Mouse (Mus musculus): ENCODE results near the gene Zfp541. TPM values are rescaled to one million over a fixed set of nuclear protein-coding genes. Genes with fewer than 3 reads are reported as not detected.

The Zfp541 gene
- not detected in 2 replicates for total RNA-seq (2017)

- ATAC-seq (replicated peaks; ENCODE audit: low read depth, poor library complexity, severe bottlenecking): no peak
Measured at GRCm38 (mm10) chr7:16061219-16062098, at the start of gene Zfp541. Gene Zfp541 (plus strand): TSS chr7:16061814.

GRCm38 (mm10) chr7:16012576-16013263, 48.9 kb upstream of the Zfp541 start:
- peak; percentile 62 for ATAC-seq (replicated peaks; ENCODE audit: low read depth, poor library complexity, severe bottlenecking)

DNA sequence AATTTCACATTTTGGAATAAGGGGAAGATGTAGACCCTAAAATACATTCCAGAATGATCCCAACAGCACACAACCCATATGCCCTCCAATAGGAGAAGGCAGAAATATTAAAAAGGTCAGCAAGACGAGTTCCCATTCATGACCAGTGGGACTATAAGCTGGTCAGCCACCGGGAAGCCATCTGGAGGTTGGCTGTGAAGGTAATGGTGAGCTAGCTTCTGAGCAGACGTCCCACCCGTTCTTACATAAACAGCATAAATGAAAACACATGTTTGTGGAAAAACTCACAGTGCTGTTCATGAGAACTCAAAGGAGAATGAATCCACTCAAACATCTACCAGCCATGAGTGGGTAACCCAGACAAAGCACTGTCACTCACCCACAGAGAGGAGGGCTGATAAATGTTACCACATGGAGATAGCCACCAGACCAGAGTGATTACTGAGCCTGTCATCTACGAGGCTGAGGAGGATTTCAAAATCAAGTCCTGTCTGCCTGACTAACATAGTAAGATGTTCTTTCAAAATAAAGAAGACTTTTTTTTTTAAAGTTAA, 47.8 kb upstream of the Zfp541 start:
- ATAC-seq (replicated peaks; ENCODE audit: low read depth, poor library complexity, severe bottlenecking): no peak

DNA sequence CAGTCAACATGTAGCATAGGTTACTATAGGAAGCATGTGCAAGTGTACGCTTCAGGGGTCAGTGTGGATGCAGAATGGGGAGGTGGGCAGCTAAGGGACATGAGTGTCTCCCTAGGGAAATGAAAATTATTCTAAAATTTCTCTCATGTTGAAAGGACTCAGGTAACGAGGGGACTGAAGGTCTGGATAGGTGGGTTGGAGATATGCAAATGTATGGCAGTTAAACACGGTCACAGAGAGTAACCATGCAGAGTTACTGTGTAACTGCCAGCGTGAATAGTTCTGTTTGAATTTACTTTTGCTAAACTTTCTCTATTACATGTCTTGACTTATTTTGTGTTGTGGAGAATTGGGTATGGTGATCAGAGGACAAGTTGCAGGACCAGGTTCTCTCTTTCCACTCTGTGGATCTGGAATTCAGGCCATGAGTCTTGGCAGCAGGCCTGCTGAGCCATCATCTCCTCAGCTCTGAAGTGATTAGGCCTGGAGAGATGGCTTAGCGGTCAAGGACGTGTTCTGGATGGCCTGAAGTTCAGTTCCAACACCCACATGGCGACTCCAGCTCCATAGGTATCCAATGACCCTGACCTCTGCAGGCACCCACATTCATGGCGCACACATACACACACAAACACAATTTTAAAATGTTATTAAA, 47.0 kb upstream of the Zfp541 start:
- ATAC-seq (replicated peaks; ENCODE audit: low read depth, poor library complexity, severe bottlenecking): no peak

GRCm38 (mm10) chr7:16015384-16015783, 46.2 kb upstream of the Zfp541 start:
- no peak for ATAC-seq (replicated peaks; ENCODE audit: low read depth, poor library complexity, severe bottlenecking)

DNA sequence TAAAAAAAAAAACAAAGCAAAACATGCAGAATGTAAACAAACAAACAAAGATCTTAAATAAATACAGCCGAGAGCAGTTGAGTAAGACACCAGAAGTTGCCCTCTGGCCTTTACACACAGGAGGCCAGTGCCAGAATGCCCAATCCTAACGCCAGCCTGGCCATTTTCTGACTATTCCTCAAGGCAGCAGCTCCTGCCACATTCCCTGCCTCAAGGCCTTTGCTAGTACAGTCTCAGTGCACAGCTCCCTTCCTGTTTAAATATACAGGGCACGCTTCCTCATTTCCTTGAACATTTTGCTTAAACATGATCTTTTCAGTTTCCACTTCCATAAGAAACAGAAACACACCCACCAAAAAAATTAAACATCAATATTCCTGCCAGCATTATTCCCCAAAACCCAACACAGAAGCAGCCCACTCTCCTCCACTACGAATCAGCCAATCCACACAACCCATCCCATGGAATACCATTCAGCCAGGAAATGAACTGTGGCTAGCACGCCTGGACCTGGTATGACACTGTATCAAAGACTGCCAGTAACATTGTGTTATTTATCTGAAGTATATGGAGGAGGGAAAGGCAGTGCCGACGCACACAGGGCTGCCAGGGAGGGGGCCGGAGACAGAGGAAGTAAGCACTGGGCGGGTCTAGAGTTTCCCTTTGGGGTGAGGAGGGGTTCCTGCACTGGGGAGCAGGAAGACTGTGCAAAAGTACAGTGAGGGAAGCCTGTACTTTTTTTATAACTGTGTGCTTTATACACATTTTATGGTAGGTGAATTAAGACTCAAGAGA, 43.4 kb upstream of the Zfp541 start:
- ATAC-seq (replicated peaks; ENCODE audit: low read depth, poor library complexity, severe bottlenecking): peak; percentile 89

GRCm38 (mm10) chr7:16019256-16020094, 42.1 kb upstream of the Zfp541 start:
- ATAC-seq (replicated peaks; ENCODE audit: low read depth, poor library complexity, severe bottlenecking): peak; percentile 13; the same call in 1 of the 2 replicates

DNA sequence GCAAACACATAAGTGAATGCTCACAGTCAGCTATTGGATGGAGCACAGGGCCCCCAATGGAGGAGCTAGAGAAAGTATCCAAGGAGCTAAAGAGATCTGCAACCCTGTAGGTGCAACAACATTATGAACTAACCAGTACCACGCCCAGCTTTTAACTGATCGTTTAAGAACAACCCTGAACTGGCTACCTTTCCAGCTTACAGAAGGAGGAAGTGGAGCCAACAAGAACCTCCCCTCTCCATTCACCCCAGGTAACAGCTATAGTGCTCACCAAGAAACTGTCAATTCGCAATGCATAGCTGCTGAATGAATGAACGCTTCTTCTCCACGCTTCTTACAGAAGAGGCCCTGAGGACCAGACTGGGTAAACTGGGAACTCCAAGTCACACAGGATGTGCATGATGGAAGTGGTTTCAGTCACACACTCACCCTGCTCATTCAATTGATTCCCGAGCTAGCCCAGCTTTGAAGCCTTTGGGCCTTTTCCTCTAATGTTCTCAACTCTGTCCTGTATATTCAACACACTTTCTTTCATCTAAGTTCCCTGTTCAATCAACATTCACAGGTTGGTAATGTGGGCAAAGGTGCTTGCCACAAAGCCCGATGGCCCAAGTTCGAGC, 36.9 kb upstream of the Zfp541 start:
- ATAC-seq (replicated peaks; ENCODE audit: low read depth, poor library complexity, severe bottlenecking): no peak

DNA sequence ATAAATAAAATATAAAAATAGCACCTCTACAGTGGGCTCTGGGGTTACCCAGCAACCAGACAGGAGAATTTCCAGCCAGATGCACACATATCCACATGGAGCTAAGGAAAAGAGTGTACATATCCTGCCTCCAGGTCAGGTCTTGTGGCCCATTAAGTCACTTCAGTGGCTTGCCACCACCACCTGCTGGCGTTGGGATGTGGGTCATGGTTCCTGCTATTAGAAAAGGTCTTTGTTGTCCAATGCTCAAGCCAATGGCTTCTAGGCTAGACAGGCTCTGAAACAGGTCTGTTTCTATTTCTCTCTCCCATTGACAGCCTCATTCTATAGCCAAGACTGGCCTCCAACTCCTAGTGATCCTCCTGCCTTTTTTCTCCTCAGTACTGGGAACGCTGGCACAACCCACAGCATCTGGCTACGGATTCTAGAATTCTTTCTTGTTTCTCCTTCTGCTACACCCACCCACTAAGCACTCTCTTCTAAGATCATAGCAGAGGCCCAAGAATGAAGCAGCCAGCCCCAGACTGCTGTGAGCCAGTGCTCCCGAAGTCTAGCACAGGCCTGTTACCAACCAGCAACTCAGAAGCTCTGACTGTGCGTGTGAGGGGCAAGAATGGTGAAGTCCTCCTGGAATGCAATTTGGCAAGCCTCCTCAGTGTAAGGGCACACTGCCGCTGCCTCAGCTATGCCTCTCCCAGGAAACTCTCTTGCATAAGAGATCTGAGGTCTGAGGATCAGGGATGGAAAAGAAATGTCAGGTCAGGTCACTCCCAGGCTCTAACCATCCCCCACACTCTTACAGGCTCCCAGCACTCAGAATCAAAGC, 33.3 kb upstream of the Zfp541 start:
- no peak for ATAC-seq (replicated peaks; ENCODE audit: low read depth, poor library complexity, severe bottlenecking)

GRCm38 (mm10) chr7:16031072-16031471, 30.5 kb upstream of the Zfp541 start:
- no peak for ATAC-seq (replicated peaks; ENCODE audit: low read depth, poor library complexity, severe bottlenecking)

- ATAC-seq (replicated peaks; ENCODE audit: low read depth, poor library complexity, severe bottlenecking): no peak
Measured at GRCm38 (mm10) chr7:16033059-16033458, 28.6 kb upstream of the Zfp541 start.

DNA sequence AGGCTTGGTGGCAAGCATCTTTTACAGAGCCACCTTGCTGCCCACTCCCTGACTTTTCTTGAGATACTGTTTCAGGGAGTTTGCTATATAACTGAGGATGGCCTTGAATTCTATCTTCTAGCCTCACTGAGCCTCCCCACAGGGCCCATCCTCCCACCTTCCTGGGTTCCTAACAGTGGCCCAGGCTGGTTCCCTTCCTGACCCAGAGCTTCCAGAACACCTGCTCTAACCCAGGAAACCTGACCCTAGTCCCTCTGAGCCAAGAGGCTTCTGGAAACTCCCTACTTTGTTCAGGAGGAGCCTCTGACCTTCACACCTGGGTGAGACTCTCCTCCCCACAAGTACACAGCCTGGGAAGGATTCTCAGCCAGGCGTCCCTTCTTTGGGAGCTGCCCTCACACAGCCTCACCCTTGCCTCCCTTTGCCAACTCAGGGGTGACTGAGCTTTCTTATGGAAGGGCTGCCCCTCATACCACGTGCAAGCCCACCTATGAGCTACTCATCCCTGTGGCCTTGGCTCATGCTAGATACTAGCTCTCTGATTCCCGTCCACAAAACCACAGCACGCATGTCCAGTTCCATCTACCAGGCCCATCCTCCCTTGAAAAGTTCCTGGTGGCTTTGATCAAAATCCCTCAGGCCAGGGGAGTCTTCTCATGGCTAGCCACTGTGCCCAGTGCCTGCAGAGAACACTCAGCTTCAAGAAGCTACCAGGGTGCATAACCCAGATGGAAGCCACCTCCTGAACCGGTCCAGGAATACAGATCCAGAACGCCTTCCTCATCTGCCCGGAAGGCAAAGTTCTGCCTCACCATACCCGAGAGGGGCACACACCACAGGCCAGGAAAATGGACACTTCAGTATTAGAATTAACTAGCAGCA, 27.8 kb upstream of the Zfp541 start:
- no peak for ATAC-seq (replicated peaks; ENCODE audit: low read depth, poor library complexity, severe bottlenecking)

- ATAC-seq (replicated peaks; ENCODE audit: low read depth, poor library complexity, severe bottlenecking): no peak
Measured at GRCm38 (mm10) chr7:16036972-16037371, 24.6 kb upstream of the Zfp541 start.

GRCm38 (mm10) chr7:16039363-16039762, 22.3 kb upstream of the Zfp541 start:
- ATAC-seq (replicated peaks; ENCODE audit: low read depth, poor library complexity, severe bottlenecking): peak; percentile 31

GRCm38 (mm10) chr7:16041208-16041607, 20.4 kb upstream of the Zfp541 start:
- no peak for ATAC-seq (replicated peaks; ENCODE audit: low read depth, poor library complexity, severe bottlenecking)

DNA sequence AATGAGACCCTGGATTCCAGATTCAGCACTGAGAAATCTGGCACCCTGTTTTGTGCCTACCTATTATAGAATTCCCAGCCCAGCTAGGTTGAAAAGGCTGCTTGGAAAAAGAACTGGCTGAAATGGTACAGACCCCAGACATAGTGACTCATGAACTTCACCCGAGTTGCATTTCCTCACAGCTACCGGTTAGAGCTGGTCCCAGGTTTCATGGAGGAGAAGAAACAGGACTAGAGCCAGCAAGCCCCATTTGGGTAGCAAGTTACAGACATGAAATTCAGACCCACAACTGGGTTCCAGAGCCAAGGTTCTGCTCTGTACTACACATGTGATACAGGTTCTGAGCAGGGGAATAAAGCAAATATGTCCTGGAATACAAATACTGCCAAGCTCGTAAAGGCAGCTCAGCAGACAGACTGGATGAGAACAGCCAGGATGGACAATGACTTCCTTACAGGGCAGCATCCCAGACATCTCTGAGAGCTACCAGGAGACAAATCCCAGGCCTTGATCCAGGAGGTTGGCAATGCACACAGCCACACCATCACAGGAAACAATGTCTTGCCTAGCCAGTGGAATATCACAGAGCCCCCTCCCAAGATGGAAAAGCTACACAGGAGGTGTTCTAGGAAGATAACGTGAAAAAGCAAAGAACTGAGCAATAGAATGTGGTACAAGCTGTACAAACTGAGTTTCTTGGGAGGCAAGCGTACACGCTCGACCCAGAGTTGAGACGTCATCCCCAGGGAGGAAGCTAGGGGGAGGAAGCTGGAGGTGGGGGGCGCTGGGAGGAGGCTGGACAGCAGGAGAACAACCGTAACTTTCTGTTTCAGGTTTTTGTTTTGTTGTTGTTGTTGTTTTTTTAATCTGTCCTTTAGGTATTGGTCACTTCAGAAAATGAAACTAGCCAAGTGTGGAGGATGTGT, 18.5 kb upstream of the Zfp541 start:
- no peak for ATAC-seq (replicated peaks; ENCODE audit: low read depth, poor library complexity, severe bottlenecking)
